Mouse (Mus musculus) left cerebral cortex, adult 18-20 months (tissue): Measurements from ENCODE around the gene Spats2l. TPM values are rescaled to one million over a fixed set of nuclear protein-coding genes. Genes with fewer than 3 reads are reported as not detected.

Source experiments
- DNase-seq, 2 experiments: peaks; one replicate each; pipeline ENCODE4 v3.0.0; 2021 to 2022; ENCODE audit warnings: low spot score in 2 of 2, mixed read lengths in 1 of 2
- total RNA-seq, 2 experiments: library from RNA; stranded (reverse); gene quantifications; 2 replicates each; pipeline ENCODE4 v1.2.3; 2021

The Spats2l gene
- total RNA-seq, 2 experiments from 2014 or later = 34.5 to 39.7 TPM

- DNase-seq = no peak
Observed at GRCm38 (mm10) chr1:57878957-57879356, 105.0 kb downstream of the Spats2l start.

GRCm38 (mm10) chr1:57884867-57885266 lies 110.9 kb downstream of the Spats2l start:
- DNase-seq = no peak

GRCm38 (mm10) chr1:57889803-57890202 lies 115.8 kb downstream of the Spats2l start:
- DNase-seq = no peak

- DNase-seq = no peak
Observed at GRCm38 (mm10) chr1:57890259-57890902, 116.4 kb downstream of the Spats2l start.

- no peak for DNase-seq
Observed at GRCm38 (mm10) chr1:57890903-57891267, 116.9 kb downstream of the Spats2l start.

GRCm38 (mm10) chr1:57901494-57901893 lies 127.5 kb downstream of the Spats2l start:
- DNase-seq = no peak

- DNase-seq = no peak
Observed at GRCm38 (mm10) chr1:57903793-57904192, 129.8 kb downstream of the Spats2l start.

- no peak for DNase-seq
Observed at GRCm38 (mm10) chr1:57905912-57906311, 131.9 kb downstream of the Spats2l start.

GRCm38 (mm10) chr1:57906312-57906711 lies 132.3 kb downstream of the Spats2l start:
- DNase-seq = no peak

- no peak for DNase-seq
Observed at GRCm38 (mm10) chr1:57911561-57911960, 137.6 kb downstream of the Spats2l start.

GRCm38 (mm10) chr1:57917342-57917741 lies 143.4 kb downstream of the Spats2l start:
- no peak for DNase-seq

GRCm38 (mm10) chr1:57918567-57918966 lies 144.6 kb downstream of the Spats2l start:
- DNase-seq = no peak

GRCm38 (mm10) chr1:57934287-57934686 lies 160.3 kb downstream of the Spats2l start:
- no peak for DNase-seq

GRCm38 (mm10) chr1:57940691-57941090 lies 166.7 kb downstream of the Spats2l start:
- DNase-seq = no peak

- DNase-seq = no peak
Observed at GRCm38 (mm10) chr1:57941095-57941494, 167.1 kb downstream of the Spats2l start.

- no peak for DNase-seq
Observed at GRCm38 (mm10) chr1:57941734-57942133, 167.8 kb downstream of the Spats2l start.

- no peak for DNase-seq
Observed at GRCm38 (mm10) chr1:57942215-57942614, 168.3 kb downstream of the Spats2l start.

GRCm38 (mm10) chr1:57947552-57948347 lies 173.8 kb downstream of the Spats2l start:
- no peak for DNase-seq

GRCm38 (mm10) chr1:57949195-57949594 lies 175.2 kb downstream of the Spats2l start:
- DNase-seq = no peak

GRCm38 (mm10) chr1:57949716-57950115 lies 175.8 kb downstream of the Spats2l start:
- no peak for DNase-seq

- no peak for DNase-seq
Observed at GRCm38 (mm10) chr1:57952509-57952908, 178.5 kb downstream of the Spats2l start.

- no peak for DNase-seq
Observed at GRCm38 (mm10) chr1:57953586-57954375, 179.8 kb downstream of the Spats2l start.
